Mouse (Mus musculus) ES-CJ7 (cell line): ENCODE measurements around the gene Cep295nl.

Source experiments
- DNase-seq: peaks from one replicate; pipeline ENCODE4 v3.0.0; 2011; ENCODE audit warnings: low read depth, low spot score

Cep295nl gene

GRCm38 (mm10) chr11:118355205-118355604 is 12.9 kb upstream of the Cep295nl start:
- DNase-seq: peak; percentile 61

GRCm38 (mm10) chr11:118354636-118355191 is 12.4 kb upstream of the Cep295nl start:
- DNase-seq: no peak

DNA sequence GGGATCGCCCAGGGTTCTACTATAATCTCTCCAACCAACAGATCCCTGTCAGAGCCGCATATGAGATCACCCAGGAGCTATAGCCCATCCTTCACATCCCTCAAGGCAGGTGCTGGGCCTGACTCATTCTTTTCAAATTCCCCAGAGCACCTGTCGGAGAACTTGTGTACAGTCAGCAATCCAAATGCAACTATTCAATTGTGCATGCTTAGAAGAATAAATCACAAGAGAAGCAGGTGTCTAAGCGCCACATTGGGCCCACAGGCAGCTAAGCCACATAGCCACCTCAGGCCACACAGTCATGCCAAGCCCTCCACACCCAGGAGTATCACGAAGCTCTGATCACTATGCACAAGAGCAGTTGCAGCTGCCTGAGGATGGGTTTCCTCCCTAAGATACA is 7.2 kb upstream of the Cep295nl start:
- DNase-seq: no peak

GRCm38 (mm10) chr11:118348877-118349276 is 6.6 kb upstream of the Cep295nl start:
- peak; percentile 35 for DNase-seq

DNA sequence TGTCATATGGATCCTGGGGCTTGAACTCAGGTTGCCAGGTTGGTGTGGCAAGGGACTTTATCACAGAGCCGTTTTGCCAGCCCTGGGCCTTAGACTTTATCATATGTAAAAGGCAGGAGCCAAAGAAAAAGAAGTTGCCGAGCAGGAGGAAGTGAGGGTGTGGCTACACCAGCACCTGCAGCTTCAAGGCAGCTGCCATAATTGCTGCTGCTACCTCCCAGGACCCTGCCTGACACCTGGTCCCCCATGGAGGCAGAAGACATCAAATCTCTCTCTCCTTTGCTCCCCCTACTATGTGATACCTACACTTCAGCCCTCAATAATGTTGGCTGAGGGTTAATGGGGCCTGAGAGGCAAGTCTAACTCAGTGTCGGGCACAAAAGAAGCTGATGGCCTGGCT is 6.1 kb upstream of the Cep295nl start:
- DNase-seq: no peak

DNA sequence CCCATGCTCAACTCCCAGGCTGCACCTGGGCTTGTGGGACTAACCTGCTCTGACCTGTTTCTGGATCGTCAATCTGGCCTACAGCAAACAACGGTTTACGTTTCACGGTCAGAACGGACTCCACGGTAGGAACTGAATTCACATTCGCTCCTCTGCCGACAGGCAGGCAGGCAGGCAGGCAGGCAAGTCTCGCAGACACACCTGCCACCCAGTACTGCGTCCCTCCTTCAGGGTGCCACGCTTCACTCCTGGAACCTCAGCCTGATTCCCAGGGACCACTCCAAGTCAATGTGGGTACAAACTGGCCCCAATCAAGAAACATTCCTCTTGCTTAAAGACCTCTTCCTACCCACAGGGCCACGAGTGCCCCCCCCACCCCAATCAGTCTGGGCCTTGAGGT is 5.6 kb upstream of the Cep295nl start:
- no peak for DNase-seq

GRCm38 (mm10) chr11:118347391-118347790 is 5.1 kb upstream of the Cep295nl start:
- DNase-seq: no peak

GRCm38 (mm10) chr11:118346395-118347096 is 4.2 kb upstream of the Cep295nl start:
- DNase-seq: no peak

GRCm38 (mm10) chr11:118345693-118346092 is 3.4 kb upstream of the Cep295nl start:
- no peak for DNase-seq

- DNase-seq: no peak
Measured at GRCm38 (mm10) chr11:118343629-118344028, 1.3 kb upstream of the Cep295nl start.

GRCm38 (mm10) chr11:118337491-118338168 is 4.7 kb downstream of the Cep295nl start:
- DNase-seq: no peak

- no peak for DNase-seq
Measured at GRCm38 (mm10) chr11:118333431-118333830, 8.9 kb downstream of the Cep295nl start.

- DNase-seq: no peak
Measured at GRCm38 (mm10) chr11:118332376-118332775, 9.9 kb downstream of the Cep295nl start.

- DNase-seq: no peak
Measured at GRCm38 (mm10) chr11:118330777-118331176, 11.5 kb downstream of the Cep295nl start.

GRCm38 (mm10) chr11:118330361-118330760 is 11.9 kb downstream of the Cep295nl start:
- DNase-seq: no peak

DNA sequence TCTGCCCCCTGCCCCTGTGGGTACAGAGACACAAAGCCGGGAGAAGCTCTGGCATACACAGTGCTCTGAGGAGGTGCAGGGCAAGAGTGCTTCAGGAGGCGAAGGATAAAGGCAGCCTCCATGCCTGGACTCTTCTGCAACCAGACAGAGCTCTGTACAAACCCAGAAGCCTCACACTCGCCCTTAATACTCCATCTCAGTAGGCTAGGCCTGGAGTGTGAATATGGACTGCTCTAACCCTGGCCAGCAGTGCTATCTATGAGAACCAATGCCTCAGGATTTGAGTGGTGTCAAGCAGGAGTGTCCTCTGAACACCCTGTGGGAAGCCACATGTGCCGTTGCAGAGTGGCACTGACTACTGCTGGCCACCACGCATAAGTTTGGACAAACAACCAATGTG is 13.4 kb downstream of the Cep295nl start:
- no peak for DNase-seq

GRCm38 (mm10) chr11:118328511-118328910 is 13.8 kb downstream of the Cep295nl start:
- DNase-seq: no peak

DNA sequence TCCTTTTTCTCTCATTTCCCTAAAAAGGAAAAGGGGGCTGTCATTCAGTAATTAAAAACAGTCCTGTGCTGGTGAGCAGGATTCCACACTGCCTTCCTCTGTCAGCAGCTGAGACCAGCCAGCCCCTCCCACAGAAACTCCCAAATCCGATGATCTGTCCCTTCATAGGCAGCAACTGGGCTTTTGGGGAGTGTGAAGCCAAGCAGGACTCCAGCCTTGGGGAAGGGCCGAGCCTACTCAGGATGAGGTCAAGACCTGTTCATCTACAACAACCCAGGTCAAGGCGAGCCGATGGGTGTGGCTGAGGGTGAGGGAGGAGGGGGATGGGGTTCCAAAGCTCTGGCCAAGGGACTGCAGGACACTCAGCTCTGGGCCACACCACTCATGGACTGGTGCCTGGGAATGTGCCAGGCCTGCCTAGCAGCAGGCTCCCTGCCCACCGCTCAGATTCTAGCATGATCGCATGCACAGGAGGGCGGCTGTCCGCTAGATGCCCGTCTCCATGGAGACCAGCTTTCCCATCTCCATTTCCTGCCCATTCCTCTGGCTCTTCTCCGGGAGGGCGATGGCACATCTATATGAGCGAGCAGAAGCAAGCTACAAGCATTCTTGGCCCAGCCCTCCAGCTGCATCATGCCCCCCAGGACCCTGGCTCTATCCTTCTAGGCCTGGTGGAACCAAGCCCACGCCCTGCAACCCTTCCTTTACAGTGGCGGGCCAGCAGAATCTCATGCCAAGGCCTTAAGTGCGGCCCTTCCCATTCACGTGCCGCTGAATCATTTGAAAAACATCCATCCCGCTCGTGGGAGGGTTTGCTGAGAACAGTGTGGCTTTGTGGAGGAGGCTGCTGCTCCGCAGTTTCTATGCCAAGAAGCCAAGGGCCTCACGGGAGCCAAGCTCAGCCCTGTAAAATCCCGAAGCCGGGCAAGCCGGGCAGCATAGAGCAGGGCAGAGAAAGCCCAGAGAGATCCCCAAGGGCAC is 15.0 kb downstream of the Cep295nl start:
- DNase-seq: peak; percentile 49

GRCm38 (mm10) chr11:118326491-118326890 is 15.8 kb downstream of the Cep295nl start:
- no peak for DNase-seq

DNA sequence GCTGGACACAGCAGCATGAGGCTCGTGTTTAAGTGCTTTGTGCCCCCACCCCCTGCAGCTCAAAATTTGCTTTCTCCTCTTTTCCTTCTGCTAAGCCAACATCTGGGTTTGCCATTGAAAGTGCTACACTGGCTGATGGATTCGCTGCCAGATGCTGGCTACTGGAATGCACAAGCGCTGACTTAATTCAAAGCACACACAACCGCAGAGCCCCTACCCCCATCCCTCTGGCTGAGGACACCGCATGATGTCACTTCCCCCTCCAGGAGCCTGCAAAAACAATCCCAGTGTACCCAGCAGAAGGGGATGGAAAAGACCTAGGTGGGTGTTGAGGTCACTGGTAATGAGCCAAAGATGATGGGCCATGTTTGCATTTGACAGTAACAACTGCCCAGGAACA is 17.8 kb downstream of the Cep295nl start:
- no peak for DNase-seq

- DNase-seq: no peak
Measured at GRCm38 (mm10) chr11:118323974-118324373, 18.3 kb downstream of the Cep295nl start.

- DNase-seq: no peak
Measured at GRCm38 (mm10) chr11:118322647-118323046, 19.7 kb downstream of the Cep295nl start.
